Mouse (Mus musculus): ENCODE results near the gene Gucy2g.

Gene Gucy2g

DNA sequence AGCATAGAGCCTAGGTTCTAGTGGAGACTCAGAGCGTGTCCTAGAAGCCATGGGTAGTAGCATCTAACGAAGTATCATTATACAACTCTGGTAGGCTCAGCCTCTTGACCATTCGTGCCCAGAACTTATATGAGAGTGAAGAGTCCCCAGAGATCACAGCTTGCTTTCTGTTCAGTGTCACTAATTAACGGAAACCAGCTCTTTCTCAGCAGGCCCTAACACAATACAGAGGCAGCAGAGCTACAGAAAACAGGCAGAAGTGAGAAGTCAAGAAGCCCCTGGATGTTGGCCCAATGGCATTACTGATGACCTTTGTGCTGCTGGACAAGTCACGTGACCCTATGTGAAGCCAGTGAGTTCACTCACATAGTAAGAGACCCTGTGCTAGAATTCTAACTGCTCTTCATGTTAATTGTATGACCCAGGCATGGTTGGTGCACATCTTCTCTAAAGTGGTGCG lies at the start of gene Gucy2g:
TSS of gene Gucy2g (minus strand) at position 51 of the 460 bp plus-strand sequence.
- no peak for DNase-seq (ENCODE audit: low spot score)

DNA sequence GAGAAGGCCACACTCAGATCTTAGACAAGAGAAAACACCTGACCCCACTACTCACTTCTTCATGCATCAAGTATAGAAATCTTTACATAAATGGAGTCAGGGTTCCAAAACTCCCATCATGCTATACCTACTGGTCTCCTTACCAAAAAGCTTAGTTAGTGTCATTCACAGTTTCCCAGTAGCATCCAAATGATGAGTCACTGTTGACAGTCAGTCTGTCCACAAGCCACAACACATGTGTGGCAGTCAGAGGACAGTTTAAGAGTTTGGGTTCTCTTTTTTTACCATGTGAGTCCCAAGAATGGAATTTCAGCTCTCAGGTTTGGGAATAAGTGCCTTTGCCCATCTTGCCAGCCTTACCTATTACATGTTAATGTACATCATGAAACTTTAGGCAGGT lies 47.9 kb upstream of the Gucy2g start:
- no peak for DNase-seq (ENCODE audit: low spot score)

DNA sequence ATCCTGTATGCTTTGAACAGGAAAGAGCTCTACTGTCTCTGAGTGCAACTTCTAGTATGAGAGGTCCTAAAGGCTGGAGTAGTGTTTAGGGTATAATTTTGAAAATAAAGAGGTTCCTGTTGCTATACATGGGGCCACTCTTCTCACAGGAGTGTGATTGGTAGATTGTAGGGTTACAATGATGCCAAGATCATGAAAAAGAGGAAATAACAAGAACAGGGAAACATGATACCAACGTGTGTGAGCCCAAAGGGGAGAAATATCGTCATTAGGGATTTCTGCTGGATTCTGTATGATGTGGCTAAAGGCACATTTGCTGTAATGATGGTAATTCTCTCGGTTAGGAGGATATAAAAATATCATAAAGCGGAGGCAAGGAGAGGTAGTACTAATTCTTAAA lies 45.0 kb upstream of the Gucy2g start:
- DNase-seq (ENCODE audit: low spot score), result no peak

DNA sequence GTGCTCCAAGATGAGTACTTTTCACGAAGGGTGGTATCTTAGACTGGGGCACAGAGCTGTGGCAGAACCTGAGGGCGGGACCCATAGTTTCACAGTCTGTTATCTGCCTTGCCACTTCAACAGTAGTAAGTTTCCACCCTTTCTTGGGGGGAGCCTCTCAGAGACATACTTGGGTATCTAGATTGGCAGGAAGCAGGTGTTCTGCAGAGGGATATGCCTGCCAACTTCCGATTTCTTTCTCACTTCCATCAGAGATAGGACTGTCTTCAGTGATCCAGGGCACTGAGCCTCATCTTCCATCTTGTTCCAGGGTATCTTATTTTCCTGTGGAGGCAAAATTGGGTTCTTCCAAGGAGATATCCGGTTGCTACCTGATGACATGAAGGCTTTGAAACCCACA lies 43.1 kb upstream of the Gucy2g start:
- no peak for DNase-seq (ENCODE audit: low spot score)

DNA sequence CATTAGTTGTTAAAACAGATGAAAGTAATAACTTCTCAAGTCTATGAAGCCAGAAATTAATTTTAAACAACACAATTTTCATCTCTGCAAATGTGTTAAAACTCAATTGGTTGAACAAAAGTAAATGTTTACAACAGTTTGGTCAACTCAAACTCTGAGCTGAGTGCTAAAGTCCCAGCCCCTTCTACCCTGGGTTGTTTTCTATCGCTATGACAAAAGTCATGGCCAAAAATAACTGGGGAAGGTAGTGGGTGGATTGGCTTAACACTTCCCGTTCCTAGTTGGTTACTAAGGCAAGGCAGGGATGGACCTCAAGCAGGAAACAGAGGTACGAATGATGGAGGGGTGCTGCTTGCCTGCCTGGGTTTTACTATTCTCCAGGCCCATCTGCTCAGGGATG lies 35.7 kb upstream of the Gucy2g start:
- DNase-seq (ENCODE audit: low spot score), result no peak

DNA sequence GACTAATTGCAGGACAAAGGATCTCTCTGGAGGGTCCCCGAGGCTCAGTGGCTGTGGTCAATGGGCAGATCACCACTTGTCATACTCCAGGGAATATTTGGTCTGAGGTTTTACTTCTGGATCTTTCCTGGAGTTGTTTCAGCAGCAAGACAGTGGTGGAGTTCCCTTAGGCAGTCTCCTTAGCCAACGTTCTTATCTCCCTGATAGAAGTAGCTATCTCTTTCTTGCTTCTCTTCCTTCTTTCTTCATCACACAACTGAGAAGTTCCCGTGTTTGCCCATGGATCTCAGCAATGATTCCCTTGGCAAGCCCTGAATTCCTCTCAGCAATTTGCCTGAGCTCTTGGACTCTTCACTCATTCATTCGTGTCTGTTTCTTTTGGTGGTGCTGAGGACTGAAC lies 35.1 kb upstream of the Gucy2g start:
- DNase-seq (ENCODE audit: low spot score), result no peak

DNA sequence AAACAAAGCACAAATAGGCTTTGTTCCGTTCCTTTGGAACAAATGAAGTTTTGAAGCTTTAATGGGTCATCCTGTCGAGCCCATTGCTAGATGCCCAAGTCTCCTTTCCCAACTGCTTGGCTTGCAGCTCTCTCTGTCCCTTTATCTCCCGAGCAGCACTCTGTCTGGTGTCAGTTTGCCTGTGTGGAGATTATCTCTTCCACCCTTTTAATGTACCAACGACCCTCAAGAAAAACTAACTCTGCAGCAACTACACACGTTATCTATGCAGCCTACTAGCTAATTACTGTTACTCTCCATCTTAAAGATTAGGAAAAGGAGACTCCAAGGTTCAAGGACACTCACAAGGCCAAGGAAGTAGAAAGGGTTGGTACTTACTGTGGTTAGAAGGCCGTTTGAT lies 32.3 kb upstream of the Gucy2g start:
- no peak for DNase-seq (ENCODE audit: low spot score)

- no peak for DNase-seq (ENCODE audit: low spot score)
Measured at GRCm38 (mm10) chr19:55271448-55271847, 30.4 kb upstream of the Gucy2g start.

- no peak for DNase-seq (ENCODE audit: low spot score)
Measured at GRCm38 (mm10) chr19:55269051-55269450, 28.0 kb upstream of the Gucy2g start.

DNA sequence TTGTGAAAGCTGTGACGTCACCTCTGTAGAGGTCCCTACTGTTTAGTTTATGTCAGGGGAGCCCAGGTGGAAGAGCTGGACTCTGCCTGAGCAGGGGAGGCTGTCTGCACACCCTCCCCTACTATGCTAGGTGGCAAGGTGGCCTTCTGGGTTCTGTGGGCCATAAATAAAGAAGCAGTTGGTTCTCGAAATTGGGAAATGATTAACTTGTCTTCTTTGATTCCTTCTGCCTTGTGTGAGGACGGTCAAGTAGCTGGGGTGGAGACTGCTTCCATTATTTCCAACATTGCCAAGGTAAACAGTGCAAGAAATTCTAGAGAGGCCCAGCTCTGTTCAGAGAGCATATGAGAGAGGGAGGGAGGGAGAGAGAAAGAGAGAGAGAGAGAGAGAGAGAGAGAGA lies 27.1 kb upstream of the Gucy2g start:
- DNase-seq (ENCODE audit: low spot score), result no peak

DNA sequence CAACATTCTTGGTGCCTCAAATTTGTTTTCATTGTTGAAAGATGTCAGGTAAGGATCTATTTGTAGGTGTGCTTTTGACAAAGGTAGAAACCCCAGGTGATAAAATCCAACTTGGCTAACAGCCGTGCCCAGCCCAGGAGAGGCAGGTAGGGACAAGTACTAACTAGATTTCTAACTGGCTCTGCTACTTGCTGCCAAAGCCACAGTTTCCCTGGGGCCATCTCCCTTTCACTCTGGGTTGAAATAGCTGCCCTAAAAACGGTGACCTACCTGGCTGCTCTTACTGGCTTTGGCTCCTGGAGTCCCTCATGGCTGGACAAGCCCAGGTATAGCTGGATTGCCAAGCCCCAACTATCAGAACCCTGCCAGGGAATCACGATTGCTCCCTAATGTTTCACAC lies 25.8 kb upstream of the Gucy2g start:
- DNase-seq (ENCODE audit: low spot score), result no peak

DNA sequence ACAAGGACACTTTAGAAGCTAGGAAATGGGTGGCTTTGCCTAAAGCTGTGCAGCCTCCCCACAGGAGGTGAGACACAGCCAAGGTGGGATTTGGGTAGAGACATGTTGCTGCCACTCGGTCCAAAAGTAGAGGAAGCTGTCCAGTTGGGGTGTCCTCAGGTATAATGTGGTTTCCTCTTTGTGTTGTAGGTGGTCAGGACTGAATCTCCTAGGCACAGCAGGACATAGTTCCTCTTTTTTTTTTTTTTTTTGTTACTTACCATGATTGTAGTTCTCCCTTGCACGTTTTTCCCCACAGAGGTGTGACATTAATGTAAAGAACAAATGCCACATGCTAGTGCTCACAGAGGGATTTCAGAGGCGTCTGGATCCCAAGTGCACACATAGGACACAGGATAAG lies 24.2 kb upstream of the Gucy2g start:
- DNase-seq (ENCODE audit: low spot score), result no peak

DNA sequence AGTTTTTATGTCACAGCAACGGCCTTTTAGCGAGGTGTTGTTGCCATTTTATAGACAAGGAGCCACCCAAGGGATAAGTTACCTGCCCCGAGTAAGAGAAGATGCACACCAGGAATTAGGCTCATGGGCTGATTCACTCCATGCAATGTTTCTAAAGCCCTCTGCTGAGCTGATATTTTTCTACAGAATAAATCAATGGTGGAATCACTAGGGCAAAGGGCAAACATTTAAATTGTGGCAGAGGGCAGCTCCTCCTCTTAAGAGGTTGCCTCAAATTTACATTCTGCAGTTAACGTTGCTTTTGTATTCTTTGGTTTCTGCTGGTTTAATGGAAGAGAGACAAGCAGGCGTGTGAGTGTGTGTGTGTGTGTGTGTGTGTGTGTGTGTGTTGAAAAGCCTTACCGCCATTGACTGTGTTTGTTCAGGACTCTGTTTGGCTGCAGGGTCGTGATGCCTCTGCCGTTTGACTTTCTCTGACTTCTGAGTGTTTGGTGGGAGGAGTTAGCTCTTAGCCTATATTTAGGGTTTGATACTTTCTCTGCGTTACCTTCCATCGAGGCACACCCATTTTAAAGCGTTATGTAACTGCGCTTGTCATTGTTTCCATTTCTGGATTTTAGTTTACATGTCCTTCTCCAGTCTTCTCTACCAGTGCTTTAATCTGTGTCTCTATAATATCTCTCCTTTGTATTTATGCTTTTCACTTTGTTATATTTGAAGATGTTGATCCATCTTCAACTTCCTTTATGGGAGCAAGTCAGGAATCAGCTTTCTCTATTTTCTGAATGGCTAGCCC lies 19.6 kb upstream of the Gucy2g start:
- no peak for DNase-seq (ENCODE audit: low spot score)

GRCm38 (mm10) chr19:55258514-55258913 lies 17.5 kb upstream of the Gucy2g start:
- no peak for DNase-seq (ENCODE audit: low spot score)

DNA sequence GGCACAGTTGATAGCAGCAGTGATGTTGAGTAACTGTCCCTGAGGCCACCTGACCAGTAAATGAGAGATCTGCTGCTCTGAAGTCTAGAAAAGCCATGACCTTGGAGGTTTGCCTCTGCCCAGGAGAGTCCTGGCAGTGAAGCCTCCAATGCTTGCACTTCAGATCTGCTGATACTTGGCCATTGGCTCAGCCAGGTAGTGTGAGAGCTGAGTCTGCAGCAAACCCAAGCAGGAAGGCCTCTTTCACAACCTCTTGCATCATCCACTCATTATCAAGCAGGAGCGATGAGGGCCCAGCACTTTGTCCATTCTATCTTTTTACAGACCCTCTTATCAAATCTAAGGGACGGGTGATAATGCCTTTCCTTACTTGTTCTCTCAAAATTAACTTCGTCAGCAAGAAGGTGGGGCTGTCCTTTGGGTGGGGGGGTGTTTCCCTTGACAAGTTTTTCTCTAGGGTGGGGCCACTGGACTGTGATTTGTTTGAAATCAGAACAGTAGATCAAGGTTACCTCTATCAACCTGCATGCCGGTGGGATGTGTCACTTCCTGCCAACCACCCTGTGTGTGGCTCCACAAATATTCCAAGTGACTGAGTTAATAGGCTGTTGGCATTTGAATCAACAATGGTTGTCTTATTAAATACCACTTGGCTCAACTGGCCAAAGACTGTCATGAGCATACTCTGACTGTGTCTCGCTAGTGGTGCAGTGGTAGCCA lies 16.8 kb upstream of the Gucy2g start:
- no peak for DNase-seq (ENCODE audit: low spot score)

DNA sequence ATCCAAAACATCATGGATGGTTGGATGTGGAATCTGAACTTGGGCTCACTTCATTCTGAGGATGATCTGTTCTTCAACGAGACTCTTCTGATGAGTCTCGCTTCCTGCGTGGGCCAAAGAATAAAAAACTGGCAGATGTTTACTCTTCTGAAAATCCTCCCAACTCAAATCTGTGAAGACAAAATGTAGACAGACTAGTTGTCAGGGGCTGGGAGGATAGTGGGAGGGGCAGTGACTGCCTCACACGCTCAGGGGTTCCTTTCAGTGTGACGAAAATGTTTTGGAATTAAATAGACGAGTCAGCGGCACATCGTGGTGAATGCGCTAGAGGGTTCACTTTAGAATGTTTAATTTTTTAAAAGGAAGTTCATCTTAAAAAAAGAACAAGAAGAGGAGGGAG lies 15.1 kb upstream of the Gucy2g start:
- DNase-seq (ENCODE audit: low spot score), result no peak

DNA sequence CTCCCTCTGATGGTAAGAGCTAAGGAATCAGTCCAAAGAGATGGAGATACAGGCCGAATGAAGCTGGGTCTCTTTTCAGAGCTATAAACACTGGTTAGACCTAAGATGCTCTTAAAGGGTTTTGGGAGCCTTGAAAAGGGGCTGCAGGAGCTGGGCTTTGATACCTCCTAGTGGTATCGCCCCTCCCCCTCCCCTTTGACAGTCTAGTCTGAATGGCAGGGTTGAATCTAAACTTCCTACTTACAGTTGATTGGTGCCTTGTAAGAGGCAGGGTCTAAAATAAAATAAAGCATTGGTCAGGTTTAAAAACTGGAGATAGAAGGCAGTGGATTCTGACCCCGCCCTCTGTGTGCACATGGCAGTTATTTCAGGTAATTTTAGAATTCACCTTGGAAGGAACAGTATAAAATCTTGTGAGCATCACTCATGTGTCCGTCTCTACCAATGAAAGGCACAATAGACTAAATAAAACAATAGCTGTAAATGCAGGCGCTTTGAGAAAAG lies 13.5 kb upstream of the Gucy2g start:
- peak; percentile 38 for DNase-seq (ENCODE audit: low spot score)

- DNase-seq (ENCODE audit: low spot score), result peak; percentile 54
Measured at GRCm38 (mm10) chr19:55253570-55254441, 12.8 kb upstream of the Gucy2g start.

- no peak for DNase-seq (ENCODE audit: low spot score)
Measured at GRCm38 (mm10) chr19:55253239-55253569, 12.2 kb upstream of the Gucy2g start.

DNA sequence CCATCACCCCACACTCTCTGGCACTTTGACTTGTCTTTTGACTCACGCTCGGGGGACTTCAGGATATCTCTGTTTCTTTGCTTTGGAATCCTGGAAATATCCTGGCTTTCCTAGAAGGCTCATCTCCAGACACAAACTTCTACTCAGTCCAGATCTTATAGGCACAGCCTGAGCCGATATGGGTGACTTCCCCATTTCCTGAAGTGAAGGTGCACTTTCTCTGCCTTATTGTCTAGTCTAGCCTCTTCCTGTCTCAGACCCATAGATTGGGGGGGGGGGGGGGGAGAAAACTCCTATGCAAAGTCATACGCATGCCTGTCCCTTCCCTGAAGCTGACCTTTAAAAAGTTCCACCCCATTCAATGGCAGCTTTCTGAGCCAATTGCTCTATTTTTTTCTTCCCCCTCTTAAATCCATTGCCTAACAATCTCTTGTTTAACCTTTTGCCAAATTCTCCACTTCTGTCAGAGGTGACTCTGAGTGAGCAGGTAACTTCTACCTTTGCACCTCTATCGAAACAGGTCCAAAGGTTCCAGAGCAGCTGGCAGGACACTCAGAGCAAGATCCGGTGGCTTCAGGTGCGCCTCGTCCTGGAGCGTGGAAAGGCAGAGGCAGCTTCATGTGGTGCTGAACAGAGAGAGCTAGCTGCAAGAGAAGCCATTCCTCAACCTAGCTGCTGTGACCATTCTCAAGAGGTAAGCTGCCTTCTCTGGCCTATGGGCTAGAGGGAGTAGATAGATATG lies 10.5 kb upstream of the Gucy2g start, which contains the start of gene Acsl5:
TSS of gene Acsl5 (plus strand) at position 556 of the 742 bp plus-strand sequence.
- no peak for DNase-seq (ENCODE audit: low spot score)

DNA sequence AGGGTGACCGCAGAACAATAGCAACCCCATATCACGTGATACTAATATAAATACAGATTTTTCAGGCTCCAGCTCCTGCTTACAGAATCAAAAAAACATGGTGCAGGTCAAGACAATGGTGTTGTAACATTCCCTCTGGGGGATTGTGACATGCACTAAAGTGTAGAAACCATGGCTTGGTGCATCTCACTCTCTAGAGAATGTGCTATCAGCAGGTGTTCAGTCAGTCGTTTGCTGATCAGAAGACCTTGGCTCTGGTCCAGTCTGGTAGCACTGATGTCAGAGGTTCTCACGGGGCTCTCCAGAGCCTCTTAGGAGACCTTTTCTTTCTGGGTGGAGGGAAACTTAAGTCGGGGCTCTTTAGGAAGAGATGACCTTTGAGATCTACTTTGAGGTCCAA lies 9.4 kb upstream of the Gucy2g start:
- DNase-seq (ENCODE audit: low spot score), result no peak

All from T-cell, adult 2 months (primary cell).